Mouse (Mus musculus) activated CD4-positive, CD25-positive, alpha-beta regulatory T cell, adult 4 months (primary cell): ENCODE measurements around the gene Hormad2. TPM values are rescaled to one million over a fixed set of nuclear protein-coding genes. Genes with fewer than 3 reads are reported as not detected.

Experiments
- ATAC-seq: one replicate; pipeline ENCODE4 v1.8.0; 2017
- polyA plus RNA-seq, 2 experiments: library from polyadenylated mRNA; unstranded; fragments of 100-300 nt; shearing (Covaris generic); gene quantifications; one replicate each; pipeline ENCODE4 v1.2.1; 2017

The Hormad2 gene
- polyA plus RNA-seq, 2 experiments from 2014 or later, result 0.46 to 1.0 TPM

DNA sequence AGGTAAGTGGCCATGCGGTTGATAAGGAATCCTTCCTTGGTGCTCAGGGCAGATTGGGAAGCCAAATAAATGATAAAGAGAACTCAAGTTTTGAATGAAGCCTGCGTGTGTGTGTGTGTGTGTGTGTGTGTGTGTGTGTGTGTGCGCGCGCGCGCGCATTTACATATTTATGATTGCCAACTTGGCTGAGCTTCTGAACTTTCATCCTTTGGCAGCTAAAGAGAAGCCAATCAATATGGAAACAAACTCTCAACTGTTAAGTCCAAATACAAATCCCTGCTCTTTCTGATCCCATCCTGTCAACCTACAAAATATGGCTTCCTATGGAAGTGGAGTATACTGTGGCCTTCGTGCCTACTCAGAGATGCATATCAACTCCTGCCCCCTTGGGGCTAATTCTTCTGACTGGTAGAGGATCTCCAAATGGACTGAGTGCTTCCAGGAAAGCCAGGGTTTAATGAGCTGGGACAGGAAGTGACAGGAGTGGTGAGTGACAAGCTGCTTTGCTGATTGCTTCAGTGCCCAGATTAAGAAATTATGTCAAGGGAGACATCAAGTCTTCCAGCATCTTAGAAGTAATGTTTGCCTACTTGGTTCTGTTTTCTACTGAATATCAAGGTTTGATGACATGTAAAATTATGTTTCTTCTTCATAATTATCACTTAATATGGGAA is 5.4 kb upstream of the Hormad2 start:
- no peak for ATAC-seq

- no peak for ATAC-seq
Observed at GRCm38 (mm10) chr11:4442280-4442679, 1.4 kb upstream of the Hormad2 start.

GRCm38 (mm10) chr11:4438211-4438610 is 2.7 kb downstream of the Hormad2 start:
- no peak for ATAC-seq

DNA sequence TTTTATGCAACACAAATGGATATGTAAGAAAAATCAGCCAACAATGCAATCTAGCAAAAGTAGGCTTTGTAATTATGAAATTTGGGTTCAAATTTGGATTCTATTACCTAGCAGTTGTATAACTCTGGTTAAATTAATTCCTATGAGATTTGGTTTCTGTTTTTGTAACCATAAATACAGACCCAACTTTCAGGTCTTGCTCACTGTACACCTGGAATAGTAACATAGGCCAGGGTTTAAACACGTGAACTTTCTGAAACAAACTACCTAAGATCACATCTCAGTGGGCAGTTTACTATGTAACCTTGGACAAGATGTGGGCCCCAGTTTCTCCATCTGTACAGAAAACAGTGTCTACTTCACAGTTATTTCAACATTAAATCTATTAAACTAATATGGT is 3.6 kb downstream of the Hormad2 start:
- ATAC-seq, result no peak

DNA sequence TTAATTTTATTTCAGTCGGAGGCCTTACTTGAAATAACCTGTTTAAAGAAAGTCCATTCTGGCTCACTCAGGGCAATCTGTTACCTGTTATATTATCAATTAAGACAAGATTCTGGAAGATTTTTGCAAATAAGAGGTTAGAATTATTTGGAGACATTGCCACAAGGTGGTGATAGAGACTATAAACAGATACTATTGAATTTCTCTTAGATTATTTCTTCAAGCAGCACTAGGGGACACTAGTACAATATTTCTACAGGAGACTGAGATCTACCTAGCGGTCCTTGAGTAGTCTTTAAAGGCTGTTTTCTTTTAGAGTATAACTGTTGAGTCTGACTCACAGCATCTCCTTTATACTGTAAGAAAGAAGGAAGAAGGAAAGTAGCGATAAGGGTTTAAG is 4.3 kb downstream of the Hormad2 start:
- ATAC-seq, result no peak

DNA sequence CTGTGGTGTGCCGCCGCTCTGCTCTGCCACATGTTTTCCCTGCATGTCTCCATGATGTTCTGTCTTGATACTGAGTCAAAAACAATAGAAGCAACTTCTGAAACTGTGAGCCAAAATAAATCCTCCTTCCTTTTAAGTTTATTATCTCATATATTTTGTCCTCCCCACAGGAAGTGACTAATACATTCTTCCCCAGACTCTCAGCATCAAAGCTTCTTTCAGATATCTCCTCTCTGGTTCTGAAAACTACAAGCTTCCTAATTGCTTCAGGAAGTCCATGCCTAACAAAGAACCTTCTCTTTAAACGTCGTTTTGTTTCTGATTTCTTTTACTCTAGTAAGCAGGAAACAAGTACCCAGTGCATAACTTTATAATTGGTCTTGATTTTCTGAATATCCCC is 6.4 kb downstream of the Hormad2 start:
- no peak for ATAC-seq

DNA sequence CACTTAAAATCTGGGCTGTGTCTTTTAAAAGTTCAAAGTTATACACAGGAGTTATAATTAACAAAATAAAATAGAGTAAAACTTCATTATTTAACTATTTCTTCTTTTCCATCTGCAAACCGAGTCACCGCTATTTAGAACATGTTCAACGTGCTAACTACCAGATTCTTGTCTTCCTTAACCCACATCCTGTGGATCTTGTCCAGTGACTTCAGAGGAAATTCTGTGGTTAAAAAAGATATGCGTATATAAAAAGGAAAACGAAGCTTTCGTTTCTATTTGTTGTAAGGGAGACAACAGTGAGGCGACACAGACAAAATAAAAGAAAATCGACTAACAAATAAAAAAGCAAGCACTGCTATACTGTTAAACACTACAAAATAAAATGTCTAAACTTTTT is 17.1 kb downstream of the Hormad2 start:
- peak; percentile 85 for ATAC-seq

DNA sequence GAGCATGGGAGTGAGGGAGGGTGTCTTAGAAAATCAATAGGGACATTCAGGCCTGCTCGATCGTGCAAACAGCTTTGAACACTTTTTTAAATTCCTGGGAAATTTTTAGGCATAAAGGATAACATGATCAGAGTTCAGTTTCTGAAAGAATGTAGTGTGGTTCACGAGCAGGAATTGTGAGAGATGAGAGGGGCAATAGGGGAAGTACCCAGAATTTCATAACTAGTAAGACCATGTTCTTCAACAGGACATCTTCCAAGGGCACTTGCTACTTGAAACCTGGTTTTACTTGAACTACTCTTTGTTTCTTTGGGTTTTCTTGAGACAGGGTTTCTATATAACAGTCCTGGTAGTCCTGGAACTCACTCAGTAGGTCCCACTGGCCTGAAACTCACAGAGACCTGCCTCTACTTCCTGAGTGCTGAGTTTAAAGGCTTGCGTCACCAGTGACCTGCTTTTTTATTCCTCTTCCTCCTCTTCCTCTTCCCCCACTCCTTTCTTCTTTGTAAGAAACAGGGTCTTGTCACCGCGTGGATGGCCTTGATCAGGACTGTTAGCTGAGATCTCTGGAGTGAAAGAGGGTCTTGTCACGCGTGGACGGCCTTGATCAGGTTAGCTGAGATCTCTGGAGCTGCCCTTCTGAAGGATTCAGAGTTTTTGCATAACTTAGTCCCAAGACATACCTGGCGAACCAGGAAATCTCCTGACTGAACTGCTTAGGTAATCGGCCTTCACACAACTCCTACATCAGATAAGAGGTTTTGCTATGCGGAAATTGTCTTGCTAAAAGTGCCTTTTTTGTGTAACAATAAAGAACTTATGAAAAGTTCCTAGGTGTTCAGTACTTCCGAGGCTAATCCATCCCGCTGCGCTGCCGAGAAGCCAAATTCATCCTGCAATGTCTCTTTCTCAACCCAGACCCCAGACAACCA is 18.1 kb downstream of the Hormad2 start:
- peak; percentile 18 for ATAC-seq

DNA sequence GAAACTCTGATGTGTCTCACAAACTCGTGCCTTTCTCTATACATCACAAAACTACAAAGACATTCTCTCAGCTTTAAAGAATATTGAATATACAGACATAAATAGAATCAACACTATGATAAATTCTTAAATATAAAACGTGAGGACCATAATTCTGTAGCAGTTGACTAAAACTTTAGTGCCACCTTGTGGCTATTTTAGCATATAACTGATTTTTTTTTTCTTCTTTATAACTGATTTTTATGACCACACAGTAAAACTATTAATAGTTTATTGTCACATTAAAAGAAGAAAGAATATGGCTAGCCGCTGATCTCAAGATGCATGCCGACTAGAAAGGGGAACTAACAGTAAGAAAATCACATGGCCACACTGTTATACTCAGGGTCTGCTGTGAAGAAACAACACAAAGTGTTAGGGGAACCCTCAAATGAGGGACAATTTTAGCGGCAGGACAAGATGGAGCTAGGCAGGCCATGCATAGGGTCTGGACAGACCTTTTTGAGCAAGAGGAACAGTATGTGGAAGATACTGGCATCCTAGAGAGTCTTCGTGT is 18.9 kb downstream of the Hormad2 start:
- ATAC-seq, result no peak

GRCm38 (mm10) chr11:4417986-4418385 is 22.9 kb downstream of the Hormad2 start:
- ATAC-seq, result no peak

DNA sequence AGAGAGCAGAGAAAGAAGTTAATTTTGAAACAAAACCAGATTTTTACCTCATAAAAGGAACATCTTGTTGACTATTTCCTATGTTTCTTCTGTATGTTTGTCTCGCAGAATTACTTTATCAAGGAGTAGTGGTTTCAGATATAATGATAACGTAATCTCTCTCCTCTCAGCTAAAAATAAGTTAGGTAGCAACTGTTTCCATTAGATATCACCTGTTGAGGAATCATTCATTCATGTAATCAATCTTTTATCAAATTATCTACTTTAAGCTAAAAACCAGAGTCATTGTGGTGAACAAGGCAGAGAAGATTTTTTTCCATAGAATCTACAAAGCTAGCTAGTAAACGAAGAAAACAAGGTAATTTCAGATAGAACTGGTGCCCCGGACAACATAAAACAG is 28.6 kb downstream of the Hormad2 start:
- no peak for ATAC-seq

GRCm38 (mm10) chr11:4404277-4404676 is 36.6 kb downstream of the Hormad2 start:
- ATAC-seq, result no peak

- no peak for ATAC-seq
Observed at GRCm38 (mm10) chr11:4403381-4403780, 37.5 kb downstream of the Hormad2 start.

- ATAC-seq, result no peak
Observed at GRCm38 (mm10) chr11:4401251-4401650, 39.7 kb downstream of the Hormad2 start.

- no peak for ATAC-seq
Observed at GRCm38 (mm10) chr11:4394226-4394625, 46.7 kb downstream of the Hormad2 start.

DNA sequence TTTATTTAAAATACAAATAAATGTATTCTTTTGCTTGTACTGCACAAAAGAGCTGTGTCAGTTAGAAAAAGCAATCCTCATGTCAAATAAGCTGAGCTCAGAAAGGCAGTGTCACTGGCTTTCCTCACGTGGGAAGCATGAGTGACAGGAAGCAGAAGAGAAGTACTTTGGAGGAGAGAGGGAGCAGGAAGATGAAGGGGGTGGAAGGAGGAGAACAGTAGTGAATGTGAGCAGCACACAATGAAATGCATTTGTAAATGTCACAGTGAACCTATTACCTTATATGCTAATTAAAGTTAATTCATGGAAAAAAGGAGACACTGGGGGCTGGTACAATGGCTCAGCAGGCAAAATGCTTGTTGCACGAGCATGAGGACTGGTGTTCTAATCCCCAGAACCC is 52.9 kb downstream of the Hormad2 start:
- ATAC-seq, result no peak

GRCm38 (mm10) chr11:4382321-4382720 is 58.6 kb downstream of the Hormad2 start:
- ATAC-seq, result no peak

DNA sequence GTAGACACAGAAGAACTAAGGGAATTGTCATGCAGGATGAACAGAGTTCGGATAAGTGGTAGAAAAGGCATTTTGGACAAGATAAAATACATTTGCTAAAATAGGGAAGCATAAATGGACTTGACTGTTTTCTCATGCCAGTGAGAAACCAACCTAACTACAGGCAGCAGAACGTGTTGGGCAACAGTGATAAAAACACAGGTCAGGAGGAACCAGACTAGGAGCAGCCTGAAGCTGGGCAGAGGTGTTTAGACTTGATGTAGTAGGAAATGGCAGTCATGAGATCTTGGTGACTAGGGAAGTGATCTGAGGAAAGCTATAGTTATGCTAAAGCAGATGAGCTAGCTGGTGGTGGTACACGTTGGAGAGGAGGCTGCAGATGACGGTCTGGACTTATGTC is 61.0 kb downstream of the Hormad2 start:
- ATAC-seq, result no peak

DNA sequence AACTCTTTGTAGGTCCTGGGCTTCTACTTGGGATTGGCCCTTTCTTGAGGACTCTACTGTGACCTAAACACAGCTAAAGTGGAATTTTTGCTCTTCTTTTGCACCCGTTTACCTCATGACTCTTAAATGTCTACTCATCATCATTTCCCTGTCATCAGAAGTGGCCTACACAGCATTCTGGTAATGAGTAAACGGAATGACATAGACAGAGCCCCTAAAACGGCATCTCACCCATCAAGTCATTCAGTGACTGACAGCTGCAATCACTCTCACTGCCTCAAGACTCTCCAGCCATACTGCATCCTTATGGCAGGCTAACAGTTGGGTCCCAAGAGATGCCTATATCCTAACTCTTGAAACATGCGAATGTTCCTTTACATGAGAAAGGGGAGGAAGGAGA is 74.5 kb downstream of the Hormad2 start:
- ATAC-seq, result no peak

GRCm38 (mm10) chr11:4355430-4355829 is 85.5 kb downstream of the Hormad2 start:
- ATAC-seq, result no peak

GRCm38 (mm10) chr11:4352637-4353036 is 88.3 kb downstream of the Hormad2 start:
- ATAC-seq, result no peak

DNA sequence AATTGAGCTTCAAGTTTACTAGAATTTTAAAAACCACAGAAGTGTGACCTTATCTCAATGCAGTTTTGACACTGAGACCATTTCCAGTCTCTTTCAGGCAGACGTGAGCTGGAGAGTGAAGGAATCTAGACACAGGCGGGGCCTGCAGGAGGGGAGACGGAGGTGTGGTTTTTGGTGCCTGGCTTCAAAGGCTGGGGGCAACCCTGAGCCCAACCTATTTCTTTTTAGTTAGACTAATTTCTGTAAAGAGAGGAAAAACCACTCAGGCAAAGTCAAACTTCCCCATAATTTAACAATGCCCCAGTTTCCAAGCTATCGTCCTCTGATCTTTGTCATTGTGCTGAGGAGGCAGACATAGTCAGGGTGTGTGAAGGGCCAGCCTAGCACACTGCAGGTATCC is 97.0 kb downstream of the Hormad2 start:
- ATAC-seq, result peak; percentile 47

DNA sequence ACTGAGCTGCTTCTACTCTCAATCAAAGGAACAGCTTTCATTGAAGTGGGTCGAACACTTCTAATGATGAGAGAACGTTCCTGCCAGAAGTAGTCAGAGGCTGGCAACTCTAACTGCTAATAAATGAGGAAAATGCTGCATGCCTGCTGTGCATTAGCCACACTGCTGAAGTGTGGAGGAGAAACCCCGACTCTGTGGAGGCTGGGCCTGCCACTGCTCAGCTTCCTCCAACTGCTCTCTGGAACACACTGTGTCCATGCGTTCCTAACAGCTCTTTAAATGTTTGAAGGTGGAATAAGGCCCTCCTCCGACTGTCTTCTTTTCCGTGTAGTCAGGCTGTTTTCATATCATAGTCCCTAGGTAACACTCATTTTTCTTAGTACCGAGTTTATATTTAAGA is 98.9 kb downstream of the Hormad2 start:
- ATAC-seq, result no peak
